Mouse (Mus musculus): Measurements from ENCODE around the gene Catsperd. TPM values are rescaled to one million over a fixed set of nuclear protein-coding genes. Genes with fewer than 3 reads are reported as not detected.

The Catsperd gene
- 0.35 TPM for polyA plus RNA-seq (2021)

- TF ChIP-seq CTCF (IDR thresholded peaks at IDR 0.05): no peak
- no peak for DNase-seq (ENCODE audit: low read depth, low spot score)
- in situ Hi-C loops (cut with MboI; ENCODE audit: low pct_unique_long_range_greater_than_20kb): loop anchor here (5.0 kb wide), 1 partner anchor 40 kb away; no protein-coding TSS in a partner anchor
These were observed at the start of gene Catsperd for GRCm38 (mm10) chr17:56627530-56628277. TSS of gene Catsperd (plus strand) at chr17:56628143.

GRCm38 (mm10) chr17:56583071-56583470, 44.9 kb upstream of the Catsperd start:
- no peaks in the 10 kb centered on the region for H3K27me3 ChIP-seq
- DNase-seq (ENCODE audit: low read depth, low spot score): no peak
- in situ Hi-C loops (cut with MboI; ENCODE audit: low pct_unique_long_range_greater_than_20kb): no loop called here
- no peak for TF ChIP-seq CTCF (IDR thresholded peaks at IDR 0.05)
- ATAC-seq: no peak
- CTCF ChIA-PET: no interaction called here
- POLR2A ChIA-PET: interaction anchor here (0.6 to 2.8 kb wide), 2 partner anchors 9 to 29 kb away, joined by 3 to 10 read pairs; no protein-coding TSS in a partner anchor

More at GRCm38 (mm10) chr17:56627530-56628277, at the start of gene Catsperd:
- no peak for ATAC-seq
- ChIA-PET CTCF (interaction anchor here (1.1 to 1.8 kb wide), 2 partner anchors 28 to 41 kb away, joined by 4 to 9 read pairs; no protein-coding TSS in a partner anchor), POLR2A (interaction anchor here (1.2 kb wide), 1 partner anchor 20 kb away, joined by 3 read pairs; no protein-coding TSS in a partner anchor)
- H3K27me3 ChIP-seq: no peaks in the 10 kb centered on the region

- ATAC-seq: peak; percentile 15
- in situ Hi-C loops (cut with MboI; ENCODE audit: low pct_unique_long_range_greater_than_20kb): no loop called here
- POLR2A ChIA-PET: interaction anchor here (1.2 to 2.8 kb wide), 2 partner anchors 10 to 30 kb away, joined by 3 to 10 read pairs; no protein-coding TSS in a partner anchor
These were observed 44.2 kb upstream of the Catsperd start for GRCm38 (mm10) chr17:56583611-56584256.

GRCm38 (mm10) chr17:56584257-56585130, 43.4 kb upstream of the Catsperd start, which contains the start of the genes Safb2 and Safb:
TSS of gene Safb2 (minus strand) at chr17:56584585.
TSS of gene Safb (plus strand) at chr17:56584825.
- ATAC-seq (peak; percentile 79), DNase-seq (ENCODE audit: low read depth, low spot score) (peak; percentile 93)
- POLR2A ChIA-PET: interaction anchor here (0.7 to 2.8 kb wide), 4 partner anchors 10 to 280 kb away, joined by 3 to 10 read pairs (median 4); no protein-coding TSS in a partner anchor
- H3K27me3 ChIP-seq: no peaks in the 10 kb centered on the region
- in situ Hi-C loops (cut with MboI; ENCODE audit: low pct_unique_long_range_greater_than_20kb): no loop called here
- CTCF ChIA-PET: no interaction called here
- TF ChIP-seq CTCF (IDR thresholded peaks at IDR 0.05): no peak

More at GRCm38 (mm10) chr17:56583611-56584256, 44.2 kb upstream of the Catsperd start:
- no peak for TF ChIP-seq CTCF (IDR thresholded peaks at IDR 0.05)
- H3K27me3 ChIP-seq: no peaks in the 10 kb centered on the region
- CTCF ChIA-PET: no interaction called here
- no peak for DNase-seq (ENCODE audit: low read depth, low spot score)

- in situ Hi-C loops (cut with MboI; ENCODE audit: low pct_unique_long_range_greater_than_20kb): no loop called here
- DNase-seq (ENCODE audit: low read depth, low spot score): no peak
- ATAC-seq: peak; percentile 23
- ChIA-PET POLR2A (interaction anchor here (0.7 to 1.8 kb wide), 3 partner anchors 29 to 280 kb away, joined by 3 to 5 read pairs (median 3); no protein-coding TSS in a partner anchor), CTCF (interaction anchor here (1.1 to 1.5 kb wide), 2 partner anchors 22 to 84 kb away, joined by 3 to 4 read pairs; no protein-coding TSS in a partner anchor)
- TF ChIP-seq CTCF (IDR thresholded peaks at IDR 0.05): no peak
- no peaks in the 10 kb centered on the region for H3K27me3 ChIP-seq
These were observed 42.6 kb upstream of the Catsperd start for GRCm38 (mm10) chr17:56585171-56585821.

GRCm38 (mm10) chr17:56587773-56588172, 40.2 kb upstream of the Catsperd start:
- CTCF ChIA-PET: no interaction called here
- ATAC-seq (no peak), DNase-seq (ENCODE audit: low read depth, low spot score) (no peak)
- TF ChIP-seq CTCF (IDR thresholded peaks at IDR 0.05): no peak
- in situ Hi-C loops (cut with MboI; ENCODE audit: low pct_unique_long_range_greater_than_20kb): no loop called here
- no peaks in the 10 kb centered on the region for H3K27me3 ChIP-seq
- POLR2A ChIA-PET: no interaction called here

GRCm38 (mm10) chr17:56588921-56589320, 39.0 kb upstream of the Catsperd start:
- ChIA-PET CTCF (no interaction called here), POLR2A (interaction anchor here (0.6 kb wide), 1 partner anchor 281 kb away, joined by 3 read pairs; no protein-coding TSS in a partner anchor)
- no peaks in the 10 kb centered on the region for H3K27me3 ChIP-seq
- in situ Hi-C loops (cut with MboI; ENCODE audit: low pct_unique_long_range_greater_than_20kb): no loop called here
- ATAC-seq (no peak), DNase-seq (ENCODE audit: low read depth, low spot score) (no peak)
- TF ChIP-seq CTCF (IDR thresholded peaks at IDR 0.05): no peak

- ChIA-PET POLR2A (no interaction called here), CTCF (interaction anchor here (0.6 to 1.4 kb wide), 2 partner anchors 9 to 16 kb away, joined by 3 read pairs; partner anchors contain the start of gene 2410015M20Rik)
- ATAC-seq: no peak
- TF ChIP-seq CTCF (IDR thresholded peaks at IDR 0.05): no peak
- no peaks in the 10 kb centered on the region for H3K27me3 ChIP-seq
- no peak for DNase-seq (ENCODE audit: low read depth, low spot score)
- in situ Hi-C loops (cut with MboI; ENCODE audit: low pct_unique_long_range_greater_than_20kb): no loop called here
These were observed 35.4 kb upstream of the Catsperd start for GRCm38 (mm10) chr17:56592553-56592952.

- ChIA-PET POLR2A (no interaction called here), CTCF (interaction anchor here (1.4 kb wide), 1 partner anchor 8 kb away, joined by 3 read pairs; no protein-coding TSS in a partner anchor)
- H3K27me3 ChIP-seq: no peaks in the 10 kb centered on the region
- no peak for TF ChIP-seq CTCF (IDR thresholded peaks at IDR 0.05)
- DNase-seq (ENCODE audit: low read depth, low spot score): no peak
- ATAC-seq: no peak
- in situ Hi-C loops (cut with MboI; ENCODE audit: low pct_unique_long_range_greater_than_20kb): no loop called here
These were observed 34.2 kb upstream of the Catsperd start for GRCm38 (mm10) chr17:56593527-56594271.

All from Patski (cell line).